Mouse (Mus musculus): ENCODE results near the gene Gm4756. TPM values are rescaled to one million over a fixed set of nuclear protein-coding genes. Genes with fewer than 3 reads are reported as not detected.

Gene Gm4756
- polyA plus RNA-seq, 1 experiment, result not detected

DNA sequence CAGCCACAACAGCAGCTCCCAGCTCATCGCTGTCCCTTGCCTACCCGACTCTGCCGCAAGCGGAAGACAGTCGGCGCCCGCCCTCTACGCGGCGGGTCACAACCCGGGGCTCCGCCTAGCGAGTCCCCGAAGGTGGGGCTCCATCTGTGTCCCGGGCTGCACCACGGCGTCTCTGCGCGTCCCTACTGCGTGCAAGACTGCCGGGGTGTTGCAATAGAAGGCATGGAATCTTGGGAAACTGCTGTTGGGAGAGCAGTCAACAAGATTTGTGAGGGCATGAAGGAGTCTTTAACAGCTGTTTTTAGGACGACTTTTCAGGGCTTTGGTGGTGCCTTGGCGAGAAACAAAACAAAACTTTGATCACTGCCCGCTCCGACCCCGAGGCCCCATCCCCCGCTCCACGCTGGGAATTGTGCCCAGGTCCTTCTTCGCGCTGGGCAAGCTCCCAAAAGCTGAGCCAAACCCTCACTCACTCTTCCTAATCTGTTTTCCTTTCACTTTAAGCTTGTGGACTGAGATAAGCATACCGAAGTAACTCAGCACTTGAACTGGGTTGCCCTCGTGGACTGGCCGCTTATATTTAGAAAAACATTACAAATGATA, 15.4 kb upstream of the Gm4756 start, which contains the start of gene Dhrs7:
Gene Dhrs7 (minus strand): TSS at position 175 of the 603 bp plus-strand sequence.
- TF ChIP-seq GATA1 (IDR thresholded peaks at IDR 0.05; ENCODE audit: low read length), result no peak

DNA sequence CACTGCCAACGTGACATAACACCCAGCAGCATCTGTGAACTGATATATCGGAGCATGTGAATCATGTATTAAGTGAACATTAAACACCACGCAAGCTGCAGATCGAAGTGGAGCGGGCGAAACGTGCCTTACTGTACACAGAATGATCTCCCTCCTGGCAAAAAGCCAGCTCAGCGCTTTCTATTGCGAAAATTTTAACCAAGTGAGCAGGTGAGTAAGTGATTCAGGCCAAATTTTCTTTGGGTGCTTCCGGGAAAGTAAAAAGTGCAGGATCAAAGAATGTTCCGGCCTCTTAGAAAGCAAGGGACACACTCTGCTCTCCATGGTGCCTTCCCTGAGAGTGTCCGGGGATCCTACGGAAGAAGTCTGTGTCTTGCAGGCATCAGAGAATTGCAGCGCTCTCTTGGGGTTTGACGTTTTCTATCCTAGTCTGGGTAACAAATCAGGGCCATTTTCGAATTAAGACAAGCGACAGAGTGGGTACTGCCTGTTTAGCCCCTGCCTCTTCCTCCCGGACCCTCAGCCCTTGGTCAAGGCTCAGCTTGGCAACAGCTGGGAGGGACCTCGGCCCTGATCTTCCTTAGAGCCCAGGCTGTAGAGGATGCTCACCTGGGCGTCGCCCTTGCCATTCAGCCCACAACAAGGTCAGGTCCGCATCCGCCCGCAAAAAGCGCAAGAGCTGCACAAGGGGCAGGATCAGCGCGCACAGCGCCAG, 14.7 kb upstream of the Gm4756 start:
- no peak for TF ChIP-seq GATA1 (IDR thresholded peaks at IDR 0.05; ENCODE audit: low read length)

DNA sequence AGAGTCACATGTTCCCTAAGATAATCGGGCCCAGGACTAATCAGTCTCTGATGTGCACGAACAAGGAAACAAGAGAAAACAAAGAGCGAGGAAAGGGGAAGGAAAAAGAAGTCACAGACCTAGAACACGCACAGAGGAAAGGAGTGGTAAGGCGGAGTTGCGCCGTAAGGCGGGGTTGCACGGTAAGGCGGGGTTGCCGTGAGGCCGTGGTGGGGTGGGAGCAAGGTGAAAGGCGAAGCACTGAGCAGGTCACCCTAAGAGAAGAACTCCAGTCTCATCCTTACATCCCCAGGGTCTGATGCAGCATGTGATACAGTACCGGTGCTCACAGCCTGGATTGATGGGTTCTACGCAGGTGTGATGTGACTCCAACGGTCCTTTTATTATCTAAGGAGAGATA, 6.3 kb upstream of the Gm4756 start:
- TF ChIP-seq GATA1 (IDR thresholded peaks at IDR 0.05; ENCODE audit: low read length), result no peak

DNA sequence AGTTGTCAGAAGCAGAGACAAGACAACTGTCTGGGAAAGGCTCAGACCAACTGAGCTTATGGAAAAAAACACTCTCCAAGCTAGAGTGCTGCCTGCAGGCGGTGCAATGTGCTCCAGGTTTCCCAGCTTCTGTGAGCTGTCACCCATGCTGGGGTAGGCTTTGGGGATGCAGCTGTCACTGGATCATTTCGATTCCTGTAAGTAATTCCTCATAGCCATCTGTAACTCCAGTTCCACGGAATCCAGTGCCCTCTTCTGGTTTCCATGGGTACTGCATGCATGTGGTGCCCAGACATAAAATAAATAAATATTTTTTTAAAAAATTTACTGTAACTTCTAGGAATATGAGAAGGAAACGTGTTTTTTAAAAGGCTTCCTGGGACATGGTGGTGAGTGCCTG, 5.2 kb upstream of the Gm4756 start:
- TF ChIP-seq GATA1 (IDR thresholded peaks at IDR 0.05; ENCODE audit: low read length), result no peak

DNA sequence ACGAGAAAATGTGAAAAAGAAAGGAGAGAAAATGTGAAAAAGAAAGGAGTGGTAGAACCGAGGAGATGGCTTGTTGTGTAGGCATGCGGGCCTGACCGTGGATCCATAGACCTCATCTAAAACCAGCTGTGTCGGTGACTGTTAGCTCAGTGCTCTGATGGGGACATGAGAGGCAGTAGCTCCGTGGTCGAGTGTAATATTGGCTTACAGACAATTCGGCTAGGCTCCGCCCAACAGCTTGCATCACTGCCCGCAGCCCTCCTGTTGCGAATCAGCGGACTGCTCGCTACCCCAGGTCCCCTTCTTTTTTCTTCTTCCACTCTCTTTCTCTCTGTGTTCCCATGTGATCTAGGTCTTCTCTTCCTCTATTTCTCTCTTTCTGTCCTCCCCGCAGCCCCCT, 540 bp downstream of the Gm4756 start:
- TF ChIP-seq GATA1 (IDR thresholded peaks at IDR 0.05; ENCODE audit: low read length), result no peak

DNA sequence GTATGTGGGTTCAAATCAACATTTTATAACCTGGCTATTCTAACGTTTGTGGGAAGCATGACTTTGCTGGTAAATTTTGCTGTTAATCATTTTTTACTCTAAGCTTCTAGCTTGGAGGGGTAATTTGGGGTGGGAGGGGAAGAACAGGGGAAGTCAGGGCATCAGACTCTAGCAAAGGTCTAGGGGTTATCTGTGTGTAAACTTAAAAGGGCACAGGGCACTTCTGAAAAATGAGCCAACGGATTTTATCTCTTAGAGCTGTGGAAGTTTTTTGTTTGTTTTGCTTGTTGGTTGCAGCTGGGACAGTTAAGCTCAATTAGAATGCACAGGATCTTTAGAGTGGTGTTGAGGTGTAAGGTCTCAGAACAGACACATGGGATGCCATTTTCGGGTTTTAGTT, 11.4 kb downstream of the Gm4756 start:
- no peak for TF ChIP-seq GATA1 (IDR thresholded peaks at IDR 0.05; ENCODE audit: low read length)

DNA sequence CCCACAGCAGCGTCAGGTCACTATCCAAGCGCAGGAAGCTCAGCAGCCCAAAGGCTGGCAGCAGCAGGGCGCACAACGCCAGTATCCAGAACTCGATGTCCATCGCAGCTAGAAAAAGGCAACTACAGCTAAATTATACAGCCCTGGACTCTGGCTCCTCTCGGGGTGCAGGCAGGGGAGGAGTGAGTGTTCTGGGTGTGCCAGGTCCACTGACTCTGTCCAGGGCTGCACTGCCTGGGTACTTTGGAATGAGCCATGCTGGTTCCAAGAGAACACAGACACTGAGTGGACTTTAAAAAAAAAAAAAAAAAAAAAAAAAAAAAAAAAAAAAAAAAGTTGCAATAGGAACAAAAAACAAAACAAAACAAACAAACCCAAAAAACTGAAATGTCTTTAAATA, 20.7 kb downstream of the Gm4756 start:
- TF ChIP-seq GATA1 (IDR thresholded peaks at IDR 0.05; ENCODE audit: low read length), result no peak

DNA sequence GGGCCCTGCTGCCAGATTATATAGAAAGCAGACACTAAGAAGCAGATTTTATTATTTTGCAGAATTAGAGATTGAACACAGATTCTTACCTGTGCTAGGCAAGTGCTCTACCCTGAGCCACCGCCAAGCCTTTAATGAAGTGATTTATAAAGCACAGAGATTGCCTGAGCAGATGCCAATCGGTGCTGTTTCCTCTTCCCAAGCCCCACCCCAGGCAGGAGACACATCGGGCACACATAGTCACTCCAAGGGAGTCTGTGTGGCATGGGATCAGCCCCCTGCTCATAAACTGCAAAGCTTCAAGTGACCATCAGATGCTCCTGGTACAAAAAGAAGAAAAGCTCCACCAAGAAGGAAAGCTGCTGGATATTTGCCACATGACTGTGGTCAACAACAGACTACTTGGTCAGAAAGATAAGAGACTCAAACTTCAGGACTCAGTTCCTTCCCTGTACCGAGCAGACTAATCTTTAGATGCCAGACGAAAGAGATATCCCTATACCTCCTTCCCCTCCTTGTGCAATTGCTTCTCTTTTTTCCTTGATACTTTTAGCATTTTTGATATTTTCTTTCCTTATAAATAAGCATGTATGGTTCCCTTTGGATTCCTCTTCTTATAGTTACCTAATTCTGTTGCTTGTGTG, 26.5 kb downstream of the Gm4756 start:
- TF ChIP-seq GATA1 (IDR thresholded peaks at IDR 0.05; ENCODE audit: low read length), result no peak

DNA sequence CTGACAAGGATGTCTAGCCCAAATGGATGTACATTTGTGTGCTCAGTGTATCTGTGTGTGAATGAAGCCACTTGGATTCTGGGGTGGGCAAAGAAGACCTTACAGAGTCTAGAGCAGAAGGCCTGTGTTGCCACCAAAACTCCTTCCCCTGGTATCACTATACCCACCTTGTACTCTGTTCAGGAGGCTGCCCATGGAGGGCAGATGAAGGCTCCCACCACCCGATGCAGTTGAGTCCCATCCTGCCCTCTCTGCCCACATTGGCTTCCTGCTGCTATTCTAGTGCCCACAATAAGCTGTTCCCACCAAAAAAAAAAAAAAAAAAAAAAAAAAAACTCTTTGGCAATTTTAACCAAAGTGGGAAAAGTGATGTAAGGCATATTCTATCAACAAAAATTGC, 28.0 kb downstream of the Gm4756 start:
- TF ChIP-seq GATA1 (IDR thresholded peaks at IDR 0.05; ENCODE audit: low read length), result no peak

DNA sequence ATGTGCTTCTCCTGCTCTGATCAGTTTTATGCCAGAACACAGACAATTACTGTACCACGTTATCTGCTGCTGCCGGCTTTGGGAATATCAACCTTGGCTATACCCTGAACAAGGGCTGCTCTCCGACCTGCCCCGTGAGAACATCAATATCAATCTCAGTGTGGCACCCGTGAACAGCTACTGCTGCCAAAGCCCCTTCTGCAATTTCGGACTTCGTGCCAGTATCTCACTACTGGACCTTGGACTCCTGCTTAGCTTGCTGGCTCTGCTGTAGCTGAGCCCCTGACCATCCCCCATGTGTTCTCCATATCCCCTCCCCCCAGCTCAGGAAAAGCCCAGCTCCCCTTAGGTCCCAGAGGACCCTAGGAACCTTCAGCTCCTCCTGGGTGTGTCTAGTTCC, 28.6 kb downstream of the Gm4756 start:
- no peak for TF ChIP-seq GATA1 (IDR thresholded peaks at IDR 0.05; ENCODE audit: low read length)

DNA sequence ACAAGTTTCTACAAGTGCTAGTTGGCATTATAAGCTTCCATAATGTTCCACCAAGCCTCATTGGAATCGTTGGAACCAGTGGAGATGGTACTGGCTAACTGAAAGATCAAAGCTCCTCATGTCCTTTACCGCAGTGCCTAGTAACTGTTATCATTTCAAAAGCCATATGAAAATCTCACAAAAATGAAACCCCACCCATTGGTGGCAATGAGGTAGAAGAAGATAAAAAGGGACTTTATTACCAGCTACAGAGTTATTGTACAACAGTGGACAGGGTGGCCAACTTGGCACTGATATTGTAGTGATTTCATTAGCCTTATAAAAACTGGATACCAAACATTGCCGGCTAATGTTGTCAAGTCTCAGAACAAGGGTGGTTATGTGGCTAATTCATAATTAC, 37.4 kb downstream of the Gm4756 start:
- no peak for TF ChIP-seq GATA1 (IDR thresholded peaks at IDR 0.05; ENCODE audit: low read length)

DNA sequence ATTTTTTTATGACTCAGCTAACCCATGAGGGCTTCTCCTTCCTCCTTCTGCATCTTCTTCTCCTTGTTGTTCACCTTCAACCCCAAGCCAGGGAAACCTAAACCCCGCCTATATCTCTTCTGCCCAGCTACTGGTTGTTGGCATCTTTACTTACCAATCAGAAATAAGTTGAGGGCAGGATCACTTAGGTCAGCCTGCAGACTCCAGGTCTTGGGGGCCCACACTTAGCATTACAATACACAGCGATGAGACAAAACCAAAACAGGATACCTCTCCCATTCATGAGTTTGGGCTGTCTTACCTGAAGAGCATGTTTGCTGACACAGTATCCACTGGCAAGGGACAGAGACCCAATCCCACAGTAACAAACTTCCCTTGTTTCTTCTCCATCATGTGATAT, 55.5 kb downstream of the Gm4756 start:
- no peak for TF ChIP-seq GATA1 (IDR thresholded peaks at IDR 0.05; ENCODE audit: low read length)

DNA sequence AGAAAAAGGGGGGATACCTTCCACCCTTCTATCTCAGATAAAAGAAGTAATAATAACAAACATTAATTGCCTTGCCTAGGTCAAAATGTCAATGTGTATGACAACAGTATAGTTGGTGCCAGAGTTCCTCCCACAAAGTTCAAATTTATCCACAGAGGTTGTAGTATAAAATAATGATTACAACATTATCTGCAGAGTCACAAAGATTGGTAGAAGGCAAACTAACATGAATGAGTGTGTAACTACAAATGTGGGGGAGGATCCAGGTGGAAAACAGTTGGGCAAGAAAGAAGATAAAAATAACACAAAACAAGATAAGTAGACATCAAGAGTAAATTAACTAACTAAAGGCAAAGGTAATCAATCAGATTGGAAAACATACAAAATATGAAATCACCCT, 56.5 kb downstream of the Gm4756 start:
- TF ChIP-seq GATA1 (IDR thresholded peaks at IDR 0.05; ENCODE audit: low read length), result no peak

DNA sequence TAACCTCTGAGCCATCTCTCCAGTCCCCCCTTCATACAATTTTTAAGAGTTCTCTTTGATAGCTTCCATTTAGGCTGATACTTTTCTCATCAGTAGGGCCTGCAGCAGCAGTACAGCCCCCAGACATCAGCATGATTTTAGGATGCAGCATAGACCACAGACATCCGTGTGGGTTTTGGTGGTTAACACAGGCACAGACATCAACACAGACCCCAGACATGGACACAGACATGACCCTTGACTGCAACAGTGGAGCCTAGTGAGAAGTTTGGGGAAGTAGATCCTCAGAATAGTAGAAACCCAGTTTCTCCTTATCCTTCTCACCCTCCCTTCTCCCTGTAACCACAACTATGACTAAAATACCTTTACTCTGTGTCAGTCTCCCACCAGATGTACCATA, 64.1 kb downstream of the Gm4756 start:
- no peak for TF ChIP-seq GATA1 (IDR thresholded peaks at IDR 0.05; ENCODE audit: low read length)

DNA sequence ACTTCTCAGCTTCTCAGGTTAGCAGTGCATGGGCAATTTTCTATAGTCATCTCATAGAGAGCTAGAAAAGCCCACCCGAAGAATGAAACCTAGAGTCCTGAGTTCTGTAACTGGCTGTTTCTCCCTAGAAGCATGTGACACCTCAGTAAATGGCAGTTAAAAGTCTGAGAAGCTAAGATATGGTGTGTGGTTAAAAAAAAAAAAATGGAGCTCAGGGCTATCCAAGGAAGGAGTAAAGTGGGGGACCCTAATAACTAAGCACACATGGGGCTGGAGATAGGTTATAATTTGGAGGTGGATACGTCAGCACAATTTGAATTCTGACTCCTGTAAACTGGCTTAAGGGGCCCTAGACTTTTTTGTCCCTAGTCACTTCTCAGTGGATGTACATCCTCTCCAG, 66.4 kb downstream of the Gm4756 start:
- TF ChIP-seq GATA1 (IDR thresholded peaks at IDR 0.05; ENCODE audit: low read length), result no peak

DNA sequence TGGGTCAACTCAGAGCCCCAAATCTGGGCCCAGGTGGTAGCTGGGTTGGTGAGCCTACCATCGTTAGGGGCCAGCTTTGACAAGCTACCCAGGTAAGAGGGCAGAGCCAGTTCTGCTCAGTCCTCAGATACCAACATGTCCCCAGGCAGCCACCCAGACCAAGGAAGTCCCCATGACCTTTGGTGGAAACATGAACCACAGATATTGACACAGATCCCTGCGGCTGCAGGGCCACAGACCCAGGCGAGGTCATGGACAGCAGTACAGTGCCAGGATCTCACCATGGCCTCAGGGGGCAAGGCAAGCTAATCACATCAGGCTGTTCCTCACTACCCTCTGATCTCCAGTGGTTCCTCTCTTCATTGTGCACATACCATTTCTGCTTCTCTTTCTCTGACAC, 67.4 kb downstream of the Gm4756 start:
- TF ChIP-seq GATA1 (IDR thresholded peaks at IDR 0.05; ENCODE audit: low read length), result no peak

DNA sequence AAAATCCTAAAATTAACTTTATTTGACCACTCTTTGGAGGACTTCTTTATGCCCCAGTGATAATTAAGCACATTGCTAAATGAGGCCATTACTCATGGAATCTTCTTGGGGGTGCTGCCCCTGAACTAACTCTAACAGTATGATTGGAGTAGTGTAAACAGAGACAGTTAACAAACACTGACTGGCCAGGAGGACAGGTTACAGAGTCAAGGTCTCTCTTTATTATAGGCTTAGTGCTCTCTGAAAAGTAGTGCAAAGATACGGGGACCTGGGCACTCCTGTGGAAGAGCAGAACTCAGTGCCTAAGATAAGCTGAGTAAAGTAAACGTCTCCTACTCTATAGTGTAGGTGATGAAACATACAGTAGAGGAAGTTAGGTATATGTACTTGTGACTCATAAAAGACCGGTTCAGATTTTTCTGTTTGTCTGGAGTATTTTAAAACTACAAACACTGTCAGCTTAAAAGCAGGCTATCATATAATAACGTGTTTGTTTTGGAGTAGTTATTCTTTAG, 85.1 kb downstream of the Gm4756 start:
- TF ChIP-seq GATA1 (IDR thresholded peaks at IDR 0.05; ENCODE audit: low read length), result no peak
